Mouse (Mus musculus): ENCODE data around the gene Abhd5. TPM values are rescaled to one million over a fixed set of nuclear protein-coding genes. Genes with fewer than 3 reads are reported as not detected.

Gene Abhd5
- polyA plus RNA-seq, 1 experiment from 2014 or later: 20.0 TPM

GRCm38 (mm10) chr9:122354240-122354639 lies 2.8 kb downstream of the Abhd5 start:
- Histone ChIP-seq H3K4me1 (ENCODE audit: control insufficient read depth, insufficient read depth, low read length) (peaks cover 2% of the 10 kb centered on the region; the same call in 1 of the 2 replicates), H3K27me3 (ENCODE audit: control insufficient read depth, insufficient read depth, low read length) (no peaks in the 10 kb centered on the region; the same call in 1 of the 2 replicates)

DNA sequence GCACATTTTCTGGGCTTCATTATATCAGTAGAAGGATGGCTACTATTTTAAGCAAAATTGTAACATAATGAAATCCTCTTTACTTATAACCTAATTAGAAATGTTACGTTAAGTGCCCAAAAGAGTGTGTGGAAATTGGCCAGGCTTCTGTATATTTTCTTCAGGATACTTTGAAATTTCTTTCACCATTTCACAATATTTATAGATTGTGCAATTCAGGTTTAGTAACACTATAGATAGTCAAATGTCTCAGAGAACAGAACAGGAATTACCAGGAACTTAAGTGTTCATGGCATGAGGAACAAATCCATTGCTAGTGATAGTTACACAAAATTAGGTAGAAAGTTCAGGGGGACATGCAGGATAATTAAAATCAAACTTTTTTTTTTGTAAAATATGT lies 5.7 kb downstream of the Abhd5 start:
- WGBS: 96% methylated on average over 1 of the region's 1 CpGs
- H3K9ac ChIP-seq (ENCODE audit: low read length): no peak overlapping the region
- no peaks in the 10 kb centered on the region for H3K9me3 ChIP-seq (ENCODE audit: control insufficient read depth, low read length)
- peaks cover 2% of the 10 kb centered on the region; the same call in 1 of the 2 replicates for H3K4me1 ChIP-seq (ENCODE audit: control insufficient read depth, insufficient read depth, low read length)
- H3K27me3 ChIP-seq (ENCODE audit: control insufficient read depth, insufficient read depth, low read length): no peaks in the 10 kb centered on the region; the same call in 1 of the 2 replicates
- no peak overlapping the region for H3K27ac ChIP-seq (ENCODE audit: low read depth, low read length)
- ATAC-seq (ENCODE audit: low FRiP score) (no peak), DNase-seq (ENCODE audit: low spot score, missing footprints) (no peak)
- H3K4me2 ChIP-seq: no peak overlapping the region
- no peaks in the 10 kb centered on the region for H3K36me3 ChIP-seq (ENCODE audit: control insufficient read depth, insufficient read depth, low read length)
- H3K4me3 ChIP-seq (ENCODE audit: low read depth, low read length): no peak overlapping the region

More at GRCm38 (mm10) chr9:122354240-122354639, 2.8 kb downstream of the Abhd5 start:
- Histone ChIP-seq H3K36me3 (ENCODE audit: control insufficient read depth, insufficient read depth, low read length) (no peaks in the 10 kb centered on the region), H3K9ac (ENCODE audit: low read length) (no peak overlapping the region), H3K4me3 (ENCODE audit: low read depth, low read length) (no peak overlapping the region), H3K4me2 (no peak overlapping the region), H3K9me3 (ENCODE audit: control insufficient read depth, low read length) (no peaks in the 10 kb centered on the region), H3K27ac (ENCODE audit: low read depth, low read length) (no peak overlapping the region)
- 87% methylated on average over 3 of the region's 3 CpGs for WGBS
- no peak for ATAC-seq (ENCODE audit: low FRiP score)
- DNase-seq (ENCODE audit: low spot score, missing footprints): no peak

DNA sequence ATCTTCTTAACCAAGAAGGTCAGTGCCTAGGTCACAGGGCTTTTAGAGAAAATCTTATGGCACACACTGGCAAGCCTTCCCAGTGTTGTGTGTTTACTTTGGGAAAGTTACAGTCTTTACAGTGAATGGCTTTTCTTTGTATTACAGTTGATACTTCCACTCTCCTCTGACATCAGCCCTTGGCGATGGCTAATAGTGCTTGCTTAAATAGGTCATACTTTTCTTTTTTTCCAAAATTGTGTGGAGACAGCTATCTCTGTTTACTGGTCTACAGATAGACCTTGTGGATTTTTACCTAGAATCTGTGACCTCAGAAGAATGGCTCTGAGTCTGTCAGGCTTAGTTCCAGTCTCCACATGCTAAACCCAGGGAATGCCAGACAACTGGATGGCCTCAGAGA lies 6.2 kb downstream of the Abhd5 start:
- H3K27ac ChIP-seq (ENCODE audit: low read depth, low read length): no peak overlapping the region
- H3K4me1 ChIP-seq (ENCODE audit: control insufficient read depth, insufficient read depth, low read length): no peaks in the 10 kb centered on the region
- H3K4me2 ChIP-seq: no peak overlapping the region
- H3K27me3 ChIP-seq (ENCODE audit: control insufficient read depth, insufficient read depth, low read length): no peaks in the 10 kb centered on the region; the same call in 1 of the 2 replicates
- H3K4me3 ChIP-seq (ENCODE audit: low read depth, low read length): no peak overlapping the region
- 85% methylated on average over 1 of the region's 1 CpGs for WGBS
- no peaks in the 10 kb centered on the region for H3K36me3 ChIP-seq (ENCODE audit: control insufficient read depth, insufficient read depth, low read length)
- no peaks in the 10 kb centered on the region for H3K9me3 ChIP-seq (ENCODE audit: control insufficient read depth, low read length)
- ATAC-seq (ENCODE audit: low FRiP score) (no peak), DNase-seq (ENCODE audit: low spot score, missing footprints) (no peak)
- no peak overlapping the region for H3K9ac ChIP-seq (ENCODE audit: low read length)

DNA sequence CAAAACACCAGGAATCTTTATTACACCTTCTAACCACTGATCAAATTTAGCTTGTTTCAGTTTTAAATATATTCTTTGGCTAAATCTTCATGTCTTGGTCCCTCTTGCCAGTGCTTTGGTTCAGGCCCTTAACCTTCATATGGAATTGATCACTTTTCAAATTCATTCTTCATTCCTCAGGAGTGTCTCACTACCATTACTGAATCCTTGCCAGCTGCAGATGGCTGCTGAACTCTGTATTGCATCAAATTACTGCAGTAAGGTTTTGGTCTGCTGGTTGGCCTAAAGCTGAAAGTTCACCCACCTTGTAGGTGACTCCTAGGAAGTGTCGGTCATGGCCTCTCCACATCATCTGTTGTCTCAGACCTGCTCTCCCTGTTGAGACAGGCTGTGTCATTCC lies 12.8 kb downstream of the Abhd5 start:
- DNase-seq (ENCODE audit: low spot score, missing footprints): no peak
- Histone ChIP-seq H3K4me3 (ENCODE audit: low read depth, low read length) (no peak overlapping the region), H3K27ac (ENCODE audit: low read depth, low read length) (no peak overlapping the region), H3K4me2 (no peak overlapping the region), H3K36me3 (ENCODE audit: control insufficient read depth, insufficient read depth, low read length) (no peaks in the 10 kb centered on the region), H3K27me3 (ENCODE audit: control insufficient read depth, insufficient read depth, low read length) (no peaks in the 10 kb centered on the region), H3K9ac (ENCODE audit: low read length) (no peak overlapping the region), H3K9me3 (ENCODE audit: control insufficient read depth, low read length) (no peaks in the 10 kb centered on the region), H3K4me1 (ENCODE audit: control insufficient read depth, insufficient read depth, low read length) (no peaks in the 10 kb centered on the region)
- 77% methylated on average over 1 of the region's 1 CpGs for WGBS
- no peak for ATAC-seq (ENCODE audit: low FRiP score)

GRCm38 (mm10) chr9:122370292-122370794 lies 18.9 kb downstream of the Abhd5 start:
- no peak overlapping the region for H3K4me3 ChIP-seq (ENCODE audit: low read depth, low read length)
- no peak overlapping the region for H3K9ac ChIP-seq (ENCODE audit: low read length)
- H3K27me3 ChIP-seq (ENCODE audit: control insufficient read depth, insufficient read depth, low read length): no peaks in the 10 kb centered on the region
- H3K4me2 ChIP-seq: no peak overlapping the region
- ATAC-seq (ENCODE audit: low FRiP score): no peak
- WGBS: 93% methylated on average over 6 of the region's 6 CpGs
- H3K27ac ChIP-seq (ENCODE audit: low read depth, low read length): no peak overlapping the region
- no peaks in the 10 kb centered on the region for H3K4me1 ChIP-seq (ENCODE audit: control insufficient read depth, insufficient read depth, low read length)
- no peaks in the 10 kb centered on the region for H3K9me3 ChIP-seq (ENCODE audit: control insufficient read depth, low read length)
- DNase-seq (ENCODE audit: low spot score, missing footprints): no peak
- no peaks in the 10 kb centered on the region for H3K36me3 ChIP-seq (ENCODE audit: control insufficient read depth, insufficient read depth, low read length)

- Histone ChIP-seq H3K9me3 (ENCODE audit: control insufficient read depth, low read length) (no peaks in the 10 kb centered on the region), H3K36me3 (ENCODE audit: control insufficient read depth, insufficient read depth, low read length) (no peaks in the 10 kb centered on the region), H3K27ac (ENCODE audit: low read depth, low read length) (no peak overlapping the region), H3K9ac (ENCODE audit: low read length) (no peak overlapping the region), H3K4me1 (ENCODE audit: control insufficient read depth, insufficient read depth, low read length) (no peaks in the 10 kb centered on the region), H3K27me3 (ENCODE audit: control insufficient read depth, insufficient read depth, low read length) (no peaks in the 10 kb centered on the region), H3K4me2 (no peak overlapping the region), H3K4me3 (ENCODE audit: low read depth, low read length) (no peak overlapping the region)
- DNase-seq (ENCODE audit: low spot score, missing footprints) (no peak), ATAC-seq (ENCODE audit: low FRiP score) (no peak)
- 69% methylated on average over 4 of the region's 4 CpGs for WGBS
Measured at GRCm38 (mm10) chr9:122372506-122372905, 21.1 kb downstream of the Abhd5 start.

- ATAC-seq (ENCODE audit: low FRiP score): no peak
- WGBS: 92% methylated on average over 1 of the region's 1 CpGs
Measured at GRCm38 (mm10) chr9:122372991-122373390, 21.6 kb downstream of the Abhd5 start.

DNA sequence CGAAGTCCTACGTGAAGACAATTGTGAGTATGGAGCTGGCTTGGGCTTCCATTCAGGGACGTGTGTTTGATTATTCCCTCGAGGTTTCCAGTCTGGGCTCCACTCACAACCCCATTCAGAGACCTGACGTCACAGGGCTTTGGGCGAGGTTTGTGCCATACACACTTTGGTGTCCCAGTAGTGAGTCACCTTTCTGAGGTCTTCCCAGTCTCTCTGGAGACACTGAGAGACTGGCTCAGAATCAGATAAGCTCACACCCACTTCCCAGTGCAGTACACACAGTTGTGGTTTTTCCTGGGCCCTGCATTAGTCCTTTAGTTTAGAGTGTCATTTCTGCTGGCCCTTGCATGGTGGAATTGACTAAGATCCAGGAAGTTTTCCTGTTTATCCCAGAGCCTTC lies 27.6 kb downstream of the Abhd5 start:
- WGBS: 91% methylated on average over 6 of the region's 6 CpGs
- no peak for DNase-seq (ENCODE audit: low spot score, missing footprints)
- H3K9me3 ChIP-seq (ENCODE audit: control insufficient read depth, low read length): no peaks in the 10 kb centered on the region
- peaks cover 8% of the 10 kb centered on the region; the same call in 1 of the 2 replicates for H3K4me1 ChIP-seq (ENCODE audit: control insufficient read depth, insufficient read depth, low read length)
- no peaks in the 10 kb centered on the region; the same call in none of the 2 replicates for H3K27me3 ChIP-seq (ENCODE audit: control insufficient read depth, insufficient read depth, low read length)
- no peaks in the 10 kb centered on the region for H3K36me3 ChIP-seq (ENCODE audit: control insufficient read depth, insufficient read depth, low read length)
- H3K27ac ChIP-seq (ENCODE audit: low read depth, low read length): no peak overlapping the region
- ATAC-seq (ENCODE audit: low FRiP score): no peak
- no peak overlapping the region for H3K4me3 ChIP-seq (ENCODE audit: low read depth, low read length)
- no peak overlapping the region for H3K9ac ChIP-seq (ENCODE audit: low read length)
- H3K4me2 ChIP-seq: no peak overlapping the region

More at GRCm38 (mm10) chr9:122372991-122373390, 21.6 kb downstream of the Abhd5 start:
- no peak for DNase-seq (ENCODE audit: low spot score, missing footprints)
- no peak overlapping the region for H3K4me3 ChIP-seq (ENCODE audit: low read depth, low read length)
- H3K36me3 ChIP-seq (ENCODE audit: control insufficient read depth, insufficient read depth, low read length): no peaks in the 10 kb centered on the region
- no peak overlapping the region for H3K4me2 ChIP-seq
- no peak overlapping the region for H3K9ac ChIP-seq (ENCODE audit: low read length)
- H3K9me3 ChIP-seq (ENCODE audit: control insufficient read depth, low read length): no peaks in the 10 kb centered on the region
- H3K4me1 ChIP-seq (ENCODE audit: control insufficient read depth, insufficient read depth, low read length): no peaks in the 10 kb centered on the region
- H3K27me3 ChIP-seq (ENCODE audit: control insufficient read depth, insufficient read depth, low read length): no peaks in the 10 kb centered on the region
- H3K27ac ChIP-seq (ENCODE audit: low read depth, low read length): no peak overlapping the region

GRCm38 (mm10) chr9:122380959-122381358 lies 29.6 kb downstream of the Abhd5 start:
- Histone ChIP-seq H3K9me3 (ENCODE audit: control insufficient read depth, low read length) (no peaks in the 10 kb centered on the region), H3K4me2 (no peak overlapping the region), H3K27ac (ENCODE audit: low read depth, low read length) (no peak overlapping the region), H3K36me3 (ENCODE audit: control insufficient read depth, insufficient read depth, low read length) (no peaks in the 10 kb centered on the region), H3K4me1 (ENCODE audit: control insufficient read depth, insufficient read depth, low read length) (peaks cover 8% of the 10 kb centered on the region; the same call in 1 of the 2 replicates), H3K27me3 (ENCODE audit: control insufficient read depth, insufficient read depth, low read length) (no peaks in the 10 kb centered on the region; the same call in none of the 2 replicates), H3K9ac (ENCODE audit: low read length) (no peak overlapping the region), H3K4me3 (ENCODE audit: low read depth, low read length) (no peak overlapping the region)
- WGBS: 44% methylated on average over 6 of the region's 6 CpGs
- DNase-seq (ENCODE audit: low spot score, missing footprints) (peak; percentile 86), ATAC-seq (ENCODE audit: low FRiP score) (no peak)
